Mouse (Mus musculus) cortical plate, adult 2 months (tissue): ENCODE measurements at regions not wholly inside any gene's neighbourhood (a gene's known extent, or its start where the extent isn't known, plus 50 kb on each side); places are given as distances from the start of the nearest gene placed in this dataset.

ENCODE experiments used
- CTCF ChIP-seq: fragments of 200-500 bp; IDR thresholded peaks from 2 replicates; pipeline ENCODE4 v1.5.1; 2011; ENCODE audit warnings: mild to moderate bottlenecking, control low read depth, low read length; ENCODE audit not compliant: insufficient read depth; ENCODE audit errors: extremely low read depth
- POLR2A ChIP-seq: fragments of 200-500 bp; IDR thresholded peaks from 2 replicates; pipeline ENCODE4 v1.6.1; 2011; ENCODE audit warnings: mild to moderate bottlenecking, low read length, control low read depth; ENCODE audit not compliant: insufficient read depth; ENCODE audit errors: extremely low read depth

DNA sequence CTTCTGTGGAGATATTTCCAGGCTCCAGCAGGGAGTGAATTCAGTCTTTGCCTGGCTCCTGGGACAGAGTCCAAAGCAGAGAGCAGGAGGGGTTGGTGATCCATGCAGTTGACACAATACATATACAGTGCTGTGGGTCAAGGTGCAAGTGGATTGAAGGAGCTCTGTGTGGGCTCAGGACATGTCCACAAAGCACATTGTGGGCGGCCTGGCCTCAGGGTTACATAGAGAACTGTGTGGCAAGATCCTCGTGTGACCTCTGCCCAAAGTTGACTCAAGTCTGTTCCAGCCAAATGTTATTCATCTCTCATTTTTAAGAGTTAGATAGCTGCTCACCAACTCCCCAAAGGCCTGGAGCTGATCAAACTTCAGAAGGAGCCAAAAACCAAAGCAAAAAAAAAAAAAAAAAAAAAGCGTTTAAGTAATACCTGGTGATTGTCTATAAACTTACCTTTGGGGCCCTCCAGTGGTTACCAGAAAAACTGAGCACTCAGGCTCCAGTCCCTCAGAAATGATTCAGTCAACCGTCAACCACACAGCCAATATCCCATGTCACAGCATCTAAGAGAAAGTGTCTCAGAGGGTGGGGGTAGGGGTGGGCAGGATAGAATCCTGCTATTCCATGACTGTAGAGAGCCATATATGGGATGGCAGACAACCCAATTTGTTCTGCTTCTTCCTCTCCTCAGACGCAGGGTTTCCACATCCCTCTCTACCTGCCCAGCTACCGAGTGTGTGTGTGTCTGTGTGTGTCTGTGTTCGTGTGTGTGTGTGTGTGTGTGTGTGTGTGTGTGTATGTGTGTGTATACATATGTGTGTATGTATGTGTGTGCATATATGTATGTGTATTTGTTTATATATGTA lies 91.9 kb upstream of the Far2 start:
- 0 out of 2 replicates have a peak, but pooled peaks have one; percentile 3 for TF ChIP-seq CTCF
- TF ChIP-seq POLR2A = no peak
